Mouse (Mus musculus): Measurements from ENCODE around the gene Ndufaf3. TPM values are rescaled to one million over a fixed set of nuclear protein-coding genes. Genes with fewer than 3 reads are reported as not detected.

Gene Ndufaf3
- total RNA-seq, 2 experiments from 2014 or later = 70.6 to 77.9 TPM

- no peak for DNase-seq (ENCODE audit: low spot score)
- intact Hi-C loops (cut with DNase I) = no loop called here
Observed at GRCm38 (mm10) chr9:108574921-108575320, 7.7 kb upstream of the Ndufaf3 start.

- DNase-seq (ENCODE audit: low spot score) = no peak
- intact Hi-C loops (cut with DNase I) = no loop called here
Observed at GRCm38 (mm10) chr9:108573774-108574690, 6.8 kb upstream of the Ndufaf3 start.

GRCm38 (mm10) chr9:108572321-108572720 is 5.1 kb upstream of the Ndufaf3 start:
- no peak for DNase-seq (ENCODE audit: low spot score)
- intact Hi-C loops (cut with DNase I) = no loop called here

- no peak for DNase-seq (ENCODE audit: low spot score)
- intact Hi-C loops (cut with DNase I) = loop anchor here (2.0 kb wide), 1 partner anchor 25 kb away; the partner anchor contains the start of gene P4htm
Observed at GRCm38 (mm10) chr9:108571401-108571973, 4.3 kb upstream of the Ndufaf3 start.

- DNase-seq (ENCODE audit: low spot score) = no peak
- intact Hi-C loops (cut with DNase I) = loop anchor here (2.0 kb wide), 1 partner anchor 26 kb away; the partner anchor contains the start of gene P4htm
Observed at GRCm38 (mm10) chr9:108570207-108570896, 3.1 kb upstream of the Ndufaf3 start.

GRCm38 (mm10) chr9:108569381-108570206 is 2.4 kb upstream of the Ndufaf3 start, which contains the start of gene Dalrd3:
Dalrd3 (plus strand) TSS chr9:108569886.
- DNase-seq (ENCODE audit: low spot score) = peak; percentile 87
- intact Hi-C loops (cut with DNase I) = loop anchor here (2.0 kb wide), 1 partner anchor 27 kb away; the partner anchor contains the start of gene P4htm

GRCm38 (mm10) chr9:108568511-108568921 is 1.3 kb upstream of the Ndufaf3 start:
- no peak for DNase-seq (ENCODE audit: low spot score)
- intact Hi-C loops (cut with DNase I) = no loop called here

- DNase-seq (ENCODE audit: low spot score) = no peak
Observed at GRCm38 (mm10) chr9:108567931-108568419, 741 bp upstream of the Ndufaf3 start.

GRCm38 (mm10) chr9:108565881-108566814 is 1.1 kb downstream of the Ndufaf3 start:
- DNase-seq (ENCODE audit: low spot score) = no peak
- intact Hi-C loops (cut with DNase I) = no loop called here

More at GRCm38 (mm10) chr9:108567931-108568419, 741 bp upstream of the Ndufaf3 start:
- intact Hi-C loops (cut with DNase I) = no loop called here

- intact Hi-C loops (cut with DNase I) = no loop called here
- no peak for DNase-seq (ENCODE audit: low spot score)
Observed at GRCm38 (mm10) chr9:108564131-108564530, 3.1 kb downstream of the Ndufaf3 start.

GRCm38 (mm10) chr9:108563671-108564070 is 3.6 kb downstream of the Ndufaf3 start:
- no peak for DNase-seq (ENCODE audit: low spot score)
- intact Hi-C loops (cut with DNase I) = no loop called here

GRCm38 (mm10) chr9:108560227-108560841 is 6.9 kb downstream of the Ndufaf3 start, which contains the start of gene Impdh2:
Impdh2 (plus strand) TSS chr9:108560286.
- DNase-seq (ENCODE audit: low spot score) = peak; percentile 96
- intact Hi-C loops (cut with DNase I) = no loop called here

GRCm38 (mm10) chr9:108559169-108559568 is 8.1 kb downstream of the Ndufaf3 start:
- no peak for DNase-seq (ENCODE audit: low spot score)
- intact Hi-C loops (cut with DNase I) = loop anchor here (5.0 kb wide), 1 partner anchor 37 kb away; no protein-coding TSS in a partner anchor

GRCm38 (mm10) chr9:108546875-108547274 is 20.4 kb downstream of the Ndufaf3 start:
- intact Hi-C loops (cut with DNase I) = no loop called here
- DNase-seq (ENCODE audit: low spot score) = no peak

GRCm38 (mm10) chr9:108545986-108546385 is 21.2 kb downstream of the Ndufaf3 start:
- intact Hi-C loops (cut with DNase I) = no loop called here
- no peak for DNase-seq (ENCODE audit: low spot score)

- no peak for DNase-seq (ENCODE audit: low spot score)
- intact Hi-C loops (cut with DNase I) = no loop called here
Observed at GRCm38 (mm10) chr9:108540846-108541245, 26.4 kb downstream of the Ndufaf3 start.

GRCm38 (mm10) chr9:108531496-108531895 is 35.7 kb downstream of the Ndufaf3 start:
- intact Hi-C loops (cut with DNase I) = no loop called here
- DNase-seq (ENCODE audit: low spot score) = no peak

GRCm38 (mm10) chr9:108530954-108531353 is 36.3 kb downstream of the Ndufaf3 start:
- intact Hi-C loops (cut with DNase I) = no loop called here
- no peak for DNase-seq (ENCODE audit: low spot score)
